Mouse (Mus musculus): ENCODE results near the gene Ndufb2.

- TF ChIP-seq ZC3H11A (IDR thresholded peaks at IDR 0.05; ENCODE audit: borderline replicate concordance, low read depth, low read length) (no peak), ZNF384 (IDR thresholded peaks at IDR 0.05; ENCODE audit: low read depth, low read length) (no peak), CHD2 (IDR thresholded peaks at IDR 0.05; ENCODE audit: low read depth, low read length) (no peak)
Measured at GRCm38 (mm10) chr6:39542631-39543597, 49.5 kb upstream of the Ndufb2 start.
